Mouse (Mus musculus) right cerebral cortex, adult 18-20 months (tissue): ENCODE data around the gene Krtap4-2.
"Not testable (repeated sequence)": the region's sequence is repeated elsewhere in the genome, so short reads cannot be mapped to it uniquely, and the experiment has no call there.

ENCODE experiments used
- DNase-seq: peaks from one replicate; pipeline ENCODE4 v3.0.0; 2022; ENCODE audit warnings: mixed read lengths

Gene Krtap4-2

GRCm38 (mm10) chr11:99634653-99635134 lies at the start of gene Krtap4-2:
Krtap4-2 (minus strand) TSS chr11:99635084.
- DNase-seq: no peak

GRCm38 (mm10) chr11:99683481-99683880 lies 48.6 kb upstream of the Krtap4-2 start:
- DNase-seq: no peak

- no peak for DNase-seq
Measured at GRCm38 (mm10) chr11:99665860-99666259, 31.0 kb upstream of the Krtap4-2 start, which contains the start of gene Krtap4-6. Krtap4-6 (minus strand) TSS chr11:99665960.

- no peak for DNase-seq
Measured at GRCm38 (mm10) chr11:99662802-99663201, 27.9 kb upstream of the Krtap4-2 start.

- DNase-seq: no peak
Measured at GRCm38 (mm10) chr11:99659256-99659655, 24.4 kb upstream of the Krtap4-2 start.

- not testable (repeated sequence) for DNase-seq
Measured at GRCm38 (mm10) chr11:99658467-99659010, 23.7 kb upstream of the Krtap4-2 start, which contains the start of gene Gm11563. Gm11563 (minus strand) TSS chr11:99658960.

GRCm38 (mm10) chr11:99657051-99657450 lies 22.2 kb upstream of the Krtap4-2 start:
- DNase-seq: no peak

GRCm38 (mm10) chr11:99650136-99650535 lies 15.3 kb upstream of the Krtap4-2 start, which contains the start of gene Gm11555:
Gm11555 (minus strand) TSS chr11:99650236.
- DNase-seq: no peak

GRCm38 (mm10) chr11:99646444-99646843 lies 11.6 kb upstream of the Krtap4-2 start:
- DNase-seq: peak; percentile 32

GRCm38 (mm10) chr11:99644351-99644750 lies 9.5 kb upstream of the Krtap4-2 start:
- no peak for DNase-seq

GRCm38 (mm10) chr11:99643635-99644139 lies 8.8 kb upstream of the Krtap4-2 start, which contains the start of gene Krtap4-7:
Krtap4-7 (minus strand) TSS chr11:99644089.
- DNase-seq: not testable (repeated sequence)

GRCm38 (mm10) chr11:99640926-99641325 lies 6.0 kb upstream of the Krtap4-2 start:
- DNase-seq: no peak

- DNase-seq: no peak
Measured at GRCm38 (mm10) chr11:99637086-99637485, 2.2 kb upstream of the Krtap4-2 start.

- DNase-seq: peak; percentile 45
Measured at GRCm38 (mm10) chr11:99633293-99633692, 1.6 kb downstream of the Krtap4-2 start.

- DNase-seq: no peak
Measured at GRCm38 (mm10) chr11:99630890-99631289, 4.0 kb downstream of the Krtap4-2 start.

GRCm38 (mm10) chr11:99628138-99628537 lies 6.7 kb downstream of the Krtap4-2 start, which contains the start of gene Krtap4-1:
Krtap4-1 (minus strand) TSS chr11:99628238.
- no peak for DNase-seq

- no peak for DNase-seq
Measured at GRCm38 (mm10) chr11:99620335-99620734, 14.5 kb downstream of the Krtap4-2 start, which contains the start of gene Gm11562. Gm11562 (minus strand) TSS chr11:99620435.

- DNase-seq: no peak
Measured at GRCm38 (mm10) chr11:99614796-99615363, 20.0 kb downstream of the Krtap4-2 start, which contains the start of gene Krtap2-4. Krtap2-4 (minus strand) TSS chr11:99614846.

GRCm38 (mm10) chr11:99610089-99610488 lies 24.8 kb downstream of the Krtap4-2 start, which contains the start of gene Gm11937:
Gm11937 (minus strand) TSS chr11:99610189.
- not testable (repeated sequence) for DNase-seq

- DNase-seq: peak; percentile 60
Measured at GRCm38 (mm10) chr11:99609126-99609525, 25.8 kb downstream of the Krtap4-2 start.

- DNase-seq: not testable (repeated sequence)
Measured at GRCm38 (mm10) chr11:99603208-99603607, 31.7 kb downstream of the Krtap4-2 start, which contains the start of gene Gm11938. Gm11938 (minus strand) TSS chr11:99603308.

GRCm38 (mm10) chr11:99597742-99598141 lies 37.1 kb downstream of the Krtap4-2 start, which contains the start of gene Krtap9-3:
Krtap9-3 (minus strand) TSS chr11:99598105.
- not testable (repeated sequence) for DNase-seq

- DNase-seq: no peak
Measured at GRCm38 (mm10) chr11:99590981-99591380, 43.9 kb downstream of the Krtap4-2 start, which contains the start of gene Krtap1-3. Krtap1-3 (minus strand) TSS chr11:99591339.
